Comparison of ENCODE assay signal across 25 mouse cellular contexts in the genomic region with DNA sequence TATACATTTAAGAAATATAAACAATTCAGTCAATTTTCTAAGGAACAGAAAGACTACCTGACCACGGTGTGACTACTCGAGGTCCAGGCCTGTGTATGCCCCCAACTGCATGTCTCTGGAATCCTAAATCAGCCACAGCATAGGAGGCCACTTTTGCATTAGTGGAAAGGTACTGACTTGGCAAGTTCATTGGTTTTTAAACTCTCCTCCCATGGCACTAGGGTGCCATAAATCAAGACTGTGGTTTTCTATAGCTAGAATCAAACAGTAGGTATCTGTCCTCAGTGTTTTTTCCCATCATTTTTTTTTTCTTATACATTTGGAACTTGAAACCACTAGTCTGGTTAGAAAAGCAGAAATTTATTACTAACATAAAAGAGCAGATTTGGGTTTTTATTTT.
"Had no signal": no experiment of that assay in that cellular context is flagged by ENCODE, and none has a peak within 500 bp of the region (broad histone marks: within the 10 kb centered on the region; RNA-seq: fewer than 3 reads in every experiment).

No protein-coding gene starts in this region.

- H3K9me3 ChIP-seq: heart, embryonic 10.5 days; heart, embryonic 12.5 days; hindbrain, embryonic 10.5 days; hindbrain, embryonic 12.5 days; intestine, embryonic 15.5 days; limb, embryonic 13.5 days; liver, embryonic 12.5 days had no signal

- H3K27ac ChIP-seq: gastrocnemius, adult 2 months; heart, embryonic 10.5 days; hindbrain, embryonic 10.5 days; hindbrain, embryonic 12.5 days; hindbrain, embryonic 14.5 days; intestine, embryonic 15.5 days; layer of hippocampus, adult 2 months; left cerebral cortex, adult 2 months; limb, embryonic 13.5 days; liver, embryonic 12.5 days; liver, embryonic 14.5 days had no signal

- H3K36me3 ChIP-seq: heart, embryonic 10.5 days; heart, embryonic 12.5 days; hindbrain, embryonic 10.5 days; hindbrain, embryonic 12.5 days; intestine, embryonic 15.5 days; limb, embryonic 13.5 days; liver, embryonic 12.5 days had no signal

- H3K27me3 ChIP-seq: heart, embryonic 12.5 days; hindbrain, embryonic 12.5 days; intestine, embryonic 15.5 days; limb, embryonic 13.5 days; liver, embryonic 12.5 days had no signal

- ATAC-seq: hindbrain, embryonic 16.5 days; inflammation-experienced regulatory T-cells, adult 6 months; intestine, embryonic 15.5 days; intestine, postnatal 0 days; liver, embryonic 12.5 days had no signal

- H3K4me2 ChIP-seq: heart, embryonic 12.5 days; hindbrain, embryonic 12.5 days; hindbrain, embryonic 14.5 days; intestine, embryonic 15.5 days; limb, embryonic 13.5 days; liver, embryonic 12.5 days had no signal

- H3K4me3 ChIP-seq: gastrocnemius, adult 2 months; heart, embryonic 10.5 days; heart, embryonic 12.5 days; hindbrain, embryonic 10.5 days; hindbrain, embryonic 12.5 days; intestine, embryonic 15.5 days; layer of hippocampus, adult 2 months; left cerebral cortex, adult 2 months; limb, embryonic 13.5 days; liver, embryonic 12.5 days had no signal

- H3K9ac ChIP-seq: heart, embryonic 12.5 days; hindbrain, embryonic 12.5 days; hindbrain, embryonic 14.5 days; intestine, embryonic 15.5 days; limb, embryonic 13.5 days; liver, embryonic 12.5 days; liver, embryonic 14.5 days had no signal

- H3K4me1 ChIP-seq: hindbrain, embryonic 10.5 days; hindbrain, embryonic 12.5 days; intestine, embryonic 15.5 days; liver, embryonic 12.5 days had no signal

- DNase-seq: gastrocnemius, adult 2 months; gastrocnemius, postnatal 10 days; gastrocnemius, postnatal 25 days; heart, adult 18-20 months; heart, postnatal 10 days; heart, postnatal 4 days; kidney, adult 18-20 months; kidney, adult 8-10 months; kidney, postnatal 10 days; kidney, postnatal 25 days; kidney, postnatal 4 days had no signal
